Mouse (Mus musculus) heart, postnatal 10 days (tissue): Measurements from ENCODE around the gene Snrpf. TPM values are rescaled to one million over a fixed set of nuclear protein-coding genes. Genes with fewer than 3 reads are reported as not detected.
A peak's percentile ranks its signal among the peaks of the same experiment; 100 is the strongest.
"Not testable (repeated sequence)": the region's sequence is repeated elsewhere in the genome, so short reads cannot be mapped to it uniquely, and the experiment has no call there.

Experiments
- DNase-seq, 2 experiments: peaks; one replicate each; pipeline ENCODE4 v3.0.0; 2021
- intact Hi-C: fragments of 180-260 bp; cut with DNase I; formaldehyde crosslinking; loops from one replicate; pipeline ENCODE4 v1.15.1; 2025
- total RNA-seq, 2 experiments: library from RNA; stranded (reverse); gene quantifications; 2 replicates each; pipeline ENCODE4 v1.2.3; 2021

Snrpf gene
- total RNA-seq, 2 experiments from 2014 or later: 12.2 to 16.2 TPM

GRCm38 (mm10) chr10:93588796-93589195, 710 bp downstream of the Snrpf start:
- intact Hi-C loops: no loop called here
- no peak for DNase-seq

GRCm38 (mm10) chr10:93577271-93577886, 12.1 kb downstream of the Snrpf start:
- intact Hi-C loops: loop anchor here (2.0 kb wide), 2 partner anchors 91 to 149 kb away; no protein-coding TSS in a partner anchor
- DNase-seq: peak; percentile 72 to 87

- intact Hi-C loops: loop anchor here (2.0 kb wide), 2 partner anchors 89 to 147 kb away; no protein-coding TSS in a partner anchor
- DNase-seq: no peak
Measured at GRCm38 (mm10) chr10:93575960-93576359, 13.5 kb downstream of the Snrpf start.

GRCm38 (mm10) chr10:93574966-93575365, 14.5 kb downstream of the Snrpf start:
- no peak for DNase-seq
- intact Hi-C loops: no loop called here

GRCm38 (mm10) chr10:93572209-93572608, 17.3 kb downstream of the Snrpf start:
- intact Hi-C loops: no loop called here
- no peak for DNase-seq

- intact Hi-C loops: no loop called here
- no peak for DNase-seq
Measured at GRCm38 (mm10) chr10:93568671-93569070, 20.8 kb downstream of the Snrpf start.

GRCm38 (mm10) chr10:93567841-93568566, 21.5 kb downstream of the Snrpf start:
- intact Hi-C loops: no loop called here
- DNase-seq: no peak

GRCm38 (mm10) chr10:93567066-93567465, 22.4 kb downstream of the Snrpf start:
- intact Hi-C loops: no loop called here
- no peak for DNase-seq

GRCm38 (mm10) chr10:93564518-93565090, 24.9 kb downstream of the Snrpf start:
- no peak for DNase-seq
- intact Hi-C loops: no loop called here

GRCm38 (mm10) chr10:93559786-93560185, 29.7 kb downstream of the Snrpf start:
- intact Hi-C loops: no loop called here
- DNase-seq: no peak

GRCm38 (mm10) chr10:93557971-93558370, 31.5 kb downstream of the Snrpf start:
- intact Hi-C loops: not testable (repeated sequence)

GRCm38 (mm10) chr10:93552596-93552995, 36.9 kb downstream of the Snrpf start:
- intact Hi-C loops: no loop called here
- DNase-seq: no peak

More at GRCm38 (mm10) chr10:93557971-93558370, 31.5 kb downstream of the Snrpf start:
- not testable (repeated sequence) for DNase-seq

GRCm38 (mm10) chr10:93549821-93550220, 39.7 kb downstream of the Snrpf start:
- DNase-seq: no peak
- intact Hi-C loops: loop anchor here (1.0 to 10.0 kb wide), 4 partner anchors 64 to 505 kb away; no protein-coding TSS in a partner anchor

- DNase-seq: peak; percentile 81 to 86
- intact Hi-C loops: loop anchor here (1.0 to 10.0 kb wide), 4 partner anchors 63 to 504 kb away; no protein-coding TSS in a partner anchor
Measured at GRCm38 (mm10) chr10:93548991-93549390, 40.5 kb downstream of the Snrpf start.

- intact Hi-C loops: loop anchor here (2.0 to 10.0 kb wide), 3 partner anchors 123 to 503 kb away; no protein-coding TSS in a partner anchor
- DNase-seq: no peak
Measured at GRCm38 (mm10) chr10:93547741-93548270, 41.7 kb downstream of the Snrpf start.

- intact Hi-C loops: loop anchor here (10.0 kb wide), 2 partner anchors 249 to 499 kb away; no protein-coding TSS in a partner anchor
- no peak for DNase-seq
Measured at GRCm38 (mm10) chr10:93544172-93544571, 45.3 kb downstream of the Snrpf start.

GRCm38 (mm10) chr10:93543176-93543575, 46.3 kb downstream of the Snrpf start:
- intact Hi-C loops: loop anchor here (10.0 kb wide), 2 partner anchors 248 to 498 kb away; no protein-coding TSS in a partner anchor

GRCm38 (mm10) chr10:93542356-93542755, 47.1 kb downstream of the Snrpf start:
- intact Hi-C loops: loop anchor here (10.0 kb wide), 2 partner anchors 248 to 498 kb away; no protein-coding TSS in a partner anchor
- no peak for DNase-seq

More at GRCm38 (mm10) chr10:93543176-93543575, 46.3 kb downstream of the Snrpf start:
- no peak for DNase-seq

GRCm38 (mm10) chr10:93541585-93541984, 47.9 kb downstream of the Snrpf start:
- intact Hi-C loops: loop anchor here (10.0 kb wide), 2 partner anchors 247 to 497 kb away; no protein-coding TSS in a partner anchor

GRCm38 (mm10) chr10:93540431-93541210, 48.9 kb downstream of the Snrpf start, which contains the start of gene Ccdc38:
TSS of gene Ccdc38 (plus strand) at chr10:93540632.
- DNase-seq: peak; percentile 12 to 22
- intact Hi-C loops: loop anchor here (10.0 kb wide), 2 partner anchors 246 to 496 kb away; no protein-coding TSS in a partner anchor

More at GRCm38 (mm10) chr10:93541585-93541984, 47.9 kb downstream of the Snrpf start:
- no peak for DNase-seq
